Mouse (Mus musculus): ENCODE measurements at regions not wholly inside any gene's neighbourhood (a gene's known extent, or its start where the extent isn't known, plus 50 kb on each side); places are given as distances from the start of the nearest gene placed in this dataset.

GRCm38 (mm10) chr8:126737032-126737431 is 143.2 kb upstream of the Irf2bp2 start:
- no peak for TF ChIP-seq CTCF (conservative IDR thresholded peaks at IDR 0.05; ENCODE audit: insufficient read depth, insufficient read length, low read depth, low read length)
- TF ChIP-seq POLR2A (IDR thresholded peaks at IDR 0.05; ENCODE audit: low read depth, low read length): no peak

All from kidney, adult 2 months (tissue).